Mouse (Mus musculus): ENCODE measurements around the gene Ripply2. TPM values are rescaled to one million over a fixed set of nuclear protein-coding genes. Genes with fewer than 3 reads are reported as not detected.

Gene Ripply2
- not detected for polyA plus RNA-seq (2014; fragmentation: Illumina TruSeq; extraction: RNeasy Lipid Tissue Mini Kit (QIAGEN cat#74804); ENCODE audit: low read depth, low replicate concordance)

GRCm38 (mm10) chr9:87015288-87015937 is at the start of gene Ripply2:
Gene Ripply2 (plus strand): TSS chr9:87015537.

GRCm38 (mm10) chr9:87021778-87022523 is 6.6 kb downstream of the Ripply2 start, which contains the start of gene Cyb5r4:
Gene Cyb5r4 (plus strand): TSS chr9:87022014.

Other genes with a start within 250 kb of the Ripply2 start
- not detected for gene Snap91, start 134.9 kb upstream of the Ripply2 start, polyA plus RNA-seq (2014; fragmentation: Illumina TruSeq; extraction: RNeasy Lipid Tissue Mini Kit (QIAGEN cat#74804); ENCODE audit: low read depth, low replicate concordance)
- gene Cyb5r4, start 6.5 kb downstream of the Ripply2 start, polyA plus RNA-seq (2014; fragmentation: Illumina TruSeq; extraction: RNeasy Lipid Tissue Mini Kit (QIAGEN cat#74804); ENCODE audit: low read depth, low replicate concordance): 60.7 TPM
- not detected for gene Mrap2, start 128.8 kb downstream of the Ripply2 start, polyA plus RNA-seq (2014; fragmentation: Illumina TruSeq; extraction: RNeasy Lipid Tissue Mini Kit (QIAGEN cat#74804); ENCODE audit: low read depth, low replicate concordance)
- gene Cep162, start 240.0 kb downstream of the Ripply2 start, polyA plus RNA-seq (2014; fragmentation: Illumina TruSeq; extraction: RNeasy Lipid Tissue Mini Kit (QIAGEN cat#74804); ENCODE audit: low read depth, low replicate concordance): 3.2 TPM

Data from liver, adult 10 weeks (tissue).